Mouse (Mus musculus) cortical plate, adult 2 months (tissue): ENCODE data around the gene Zfp384.

Experiments
- CTCF ChIP-seq: fragments of 200-500 bp; IDR thresholded peaks from 2 replicates; pipeline ENCODE4 v1.5.1; 2011; ENCODE audit warnings: mild to moderate bottlenecking, control low read depth, low read length; ENCODE audit not compliant: insufficient read depth; ENCODE audit errors: extremely low read depth
- POLR2A ChIP-seq: fragments of 200-500 bp; IDR thresholded peaks from 2 replicates; pipeline ENCODE4 v1.6.1; 2011; ENCODE audit warnings: mild to moderate bottlenecking, low read length, control low read depth; ENCODE audit not compliant: insufficient read depth; ENCODE audit errors: extremely low read depth

DNA sequence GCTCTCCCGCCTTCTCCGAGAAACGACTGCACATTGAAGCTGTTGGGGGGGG lies at the start of gene Zfp384:
- TF ChIP-seq CTCF (no peak), POLR2A (no peak)
